Mouse (Mus musculus): ENCODE measurements around the gene Rhov. TPM values are rescaled to one million over a fixed set of nuclear protein-coding genes. Genes with fewer than 3 reads are reported as not detected.
A peak's percentile ranks its signal among the peaks of the same experiment; 100 is the strongest.

Gene Rhov
- polyA plus RNA-seq, 1 experiment from 2014 or later, result not detected

DNA sequence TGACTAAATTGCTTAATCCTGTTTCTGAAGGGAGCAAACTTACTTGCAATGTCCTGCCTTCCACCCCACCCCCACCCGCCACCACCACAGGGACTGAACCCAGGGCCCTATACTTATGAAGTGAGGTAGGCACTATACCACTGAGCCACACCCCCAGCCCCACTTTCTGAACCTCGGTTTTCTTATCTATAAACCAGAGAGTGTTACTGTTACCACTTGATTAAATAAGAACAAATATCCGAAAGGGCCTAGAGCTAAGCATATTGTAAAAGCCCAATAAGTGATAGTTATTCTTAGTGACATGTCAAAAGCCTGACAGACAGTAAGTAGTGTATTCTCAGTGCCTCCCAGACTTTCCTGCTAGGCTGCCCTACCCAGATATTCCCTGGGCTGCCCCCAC, 33.3 kb upstream of the Rhov start:
- WGBS, result 27% methylated on average over 3 of the region's 3 CpGs
- peak; percentile 68 for ATAC-seq (replicated peaks; ENCODE audit: low FRiP score)
- Histone ChIP-seq H3K27me3 (replicated peaks; ENCODE audit: control insufficient read depth, insufficient read depth, low read length) (no peaks in the 10 kb centered on the region), H3K9ac (ENCODE audit: low read depth, low read length) (no peak overlapping the region), H3K36me3 (ENCODE audit: control insufficient read depth, insufficient read depth, low read length) (0 out of 2 replicates have a peak, but pooled peaks cover 2% of the 10 kb centered on the region), H3K4me3 (ENCODE audit: low read depth, low read length) (no peak overlapping the region), H3K27ac (ENCODE audit: low read depth, low read length) (peak overlapping the region; percentile 90), H3K4me1 (replicated peaks; ENCODE audit: control insufficient read depth, insufficient read depth, low read length) (peaks cover 50% of the 10 kb centered on the region), H3K9me3 (ENCODE audit: control insufficient read depth, low read length) (no peaks in the 10 kb centered on the region), H3K4me2 (peak overlapping the region; percentile 38)
- no peak for DNase-seq (ENCODE audit: low spot score)

- Histone ChIP-seq H3K9ac (ENCODE audit: low read depth, low read length) (no peak overlapping the region), H3K9me3 (ENCODE audit: control insufficient read depth, low read length) (no peaks in the 10 kb centered on the region), H3K36me3 (ENCODE audit: control insufficient read depth, insufficient read depth, low read length) (0 out of 2 replicates have a peak, but pooled peaks cover 2% of the 10 kb centered on the region), H3K4me3 (ENCODE audit: low read depth, low read length) (no peak overlapping the region), H3K4me2 (no peak overlapping the region), H3K27me3 (replicated peaks; ENCODE audit: control insufficient read depth, insufficient read depth, low read length) (no peaks in the 10 kb centered on the region), H3K27ac (ENCODE audit: low read depth, low read length) (no peak overlapping the region), H3K4me1 (replicated peaks; ENCODE audit: control insufficient read depth, insufficient read depth, low read length) (peaks cover 55% of the 10 kb centered on the region)
- ATAC-seq (replicated peaks; ENCODE audit: low FRiP score) (no peak), DNase-seq (ENCODE audit: low spot score) (no peak)
- WGBS, result 63% methylated on average over 6 of the region's 6 CpGs
Observed at GRCm38 (mm10) chr2:119302876-119303275, 31.8 kb upstream of the Rhov start.

GRCm38 (mm10) chr2:119300819-119301493, 29.9 kb upstream of the Rhov start:
- no peaks in the 10 kb centered on the region for H3K27me3 ChIP-seq (replicated peaks; ENCODE audit: control insufficient read depth, insufficient read depth, low read length)
- H3K4me1 ChIP-seq (replicated peaks; ENCODE audit: control insufficient read depth, insufficient read depth, low read length), result peaks cover 55% of the 10 kb centered on the region
- no peak for DNase-seq (ENCODE audit: low spot score)
- 0 out of 2 replicates have a peak, but pooled peaks have one; percentile 8 for ATAC-seq (replicated peaks; ENCODE audit: low FRiP score)
- H3K36me3 ChIP-seq (ENCODE audit: control insufficient read depth, insufficient read depth, low read length), result peaks cover 11% of the 10 kb centered on the region
- H3K4me2 ChIP-seq, result peak overlapping the region; percentile 82
- peak overlapping the region; percentile 55; the same call in 1 of the 2 replicates for H3K27ac ChIP-seq (ENCODE audit: low read depth, low read length)
- peak overlapping the region; percentile 64 for H3K9ac ChIP-seq (ENCODE audit: low read depth, low read length)
- 35% methylated on average over 7 of the region's 7 CpGs for WGBS
- H3K9me3 ChIP-seq (ENCODE audit: control insufficient read depth, low read length), result no peaks in the 10 kb centered on the region
- peak overlapping the region; percentile 33 for H3K4me3 ChIP-seq (ENCODE audit: low read depth, low read length)

DNA sequence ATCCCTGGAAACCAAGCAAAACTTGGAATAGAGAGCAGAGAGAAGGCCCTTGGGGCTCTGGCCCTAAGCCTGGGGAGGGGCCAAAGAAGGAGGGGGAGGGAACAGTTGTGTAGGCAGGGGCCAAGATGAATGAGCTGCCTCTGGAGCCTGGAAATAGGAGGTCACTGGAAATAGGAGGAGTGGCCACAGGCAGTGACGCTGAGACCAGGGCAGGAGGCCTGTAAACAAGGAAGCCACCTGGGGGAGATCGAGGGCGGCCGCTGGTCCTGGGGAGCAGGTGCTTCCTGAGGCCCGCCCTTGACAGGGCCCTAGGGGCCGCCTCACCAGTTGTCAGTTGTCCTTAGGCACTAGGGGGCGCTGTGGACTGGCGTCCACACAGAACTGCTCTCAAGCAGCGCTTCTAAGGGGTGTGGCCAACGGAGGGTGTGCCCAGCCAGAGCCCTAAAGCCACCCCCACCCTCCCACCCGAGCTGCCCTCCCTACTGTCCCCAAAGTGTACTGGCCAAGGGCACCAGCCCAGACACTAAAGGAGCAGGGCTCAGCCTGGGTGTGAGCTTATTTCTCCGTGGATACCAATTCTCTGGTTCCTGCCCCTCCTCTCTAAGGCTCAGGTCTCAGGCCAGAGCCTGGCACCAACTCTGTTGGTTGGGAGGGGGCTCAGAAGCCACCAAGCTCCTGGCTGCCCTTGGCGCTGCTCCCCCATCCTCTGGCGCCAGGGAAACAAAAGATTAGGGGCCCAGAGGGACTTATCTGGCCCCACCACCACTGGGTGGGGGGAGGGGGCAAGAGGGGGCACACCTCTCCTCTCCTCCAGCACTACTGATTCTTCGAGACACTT, 29.1 kb upstream of the Rhov start:
- Histone ChIP-seq H3K4me3 (ENCODE audit: low read depth, low read length) (peak overlapping the region; percentile 33), H3K4me2 (peak overlapping the region; percentile 82), H3K9me3 (ENCODE audit: control insufficient read depth, low read length) (no peaks in the 10 kb centered on the region), H3K9ac (ENCODE audit: low read depth, low read length) (peak overlapping the region; percentile 64), H3K36me3 (ENCODE audit: control insufficient read depth, insufficient read depth, low read length) (peaks cover 11% of the 10 kb centered on the region), H3K4me1 (replicated peaks; ENCODE audit: control insufficient read depth, insufficient read depth, low read length) (peaks cover 50% of the 10 kb centered on the region), H3K27me3 (replicated peaks; ENCODE audit: control insufficient read depth, insufficient read depth, low read length) (no peaks in the 10 kb centered on the region), H3K27ac (ENCODE audit: low read depth, low read length) (peak overlapping the region; percentile 55; the same call in 1 of the 2 replicates)
- DNase-seq (ENCODE audit: low spot score), result peak; percentile 87
- WGBS, result 2% methylated on average over 15 of the region's 15 CpGs
- ATAC-seq (replicated peaks; ENCODE audit: low FRiP score), result peak; percentile 89

DNA sequence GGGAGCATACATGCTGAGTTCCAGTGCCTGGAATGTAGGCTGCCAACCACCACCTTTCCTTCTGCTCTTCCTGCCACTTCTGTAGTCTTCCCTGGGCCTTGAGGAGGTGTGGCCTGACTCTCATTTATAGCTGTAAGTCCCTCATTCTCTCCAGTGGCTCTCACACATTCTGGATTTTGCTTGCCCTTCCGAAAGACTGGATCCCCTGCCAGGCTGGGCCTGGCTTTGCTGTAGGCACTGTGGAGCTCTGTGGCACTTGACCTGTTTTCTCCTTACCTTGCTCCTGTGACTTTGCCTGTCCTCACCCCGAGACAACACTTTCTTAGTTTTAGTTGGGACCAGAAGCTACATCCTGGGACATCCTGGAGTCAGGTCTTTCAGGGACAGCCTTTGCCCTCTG, 27.8 kb upstream of the Rhov start:
- Histone ChIP-seq H3K36me3 (ENCODE audit: control insufficient read depth, insufficient read depth, low read length) (peaks cover 21% of the 10 kb centered on the region), H3K9ac (ENCODE audit: low read depth, low read length) (no peak overlapping the region), H3K4me1 (replicated peaks; ENCODE audit: control insufficient read depth, insufficient read depth, low read length) (peaks cover 37% of the 10 kb centered on the region), H3K27me3 (replicated peaks; ENCODE audit: control insufficient read depth, insufficient read depth, low read length) (no peaks in the 10 kb centered on the region), H3K9me3 (ENCODE audit: control insufficient read depth, low read length) (no peaks in the 10 kb centered on the region), H3K27ac (ENCODE audit: low read depth, low read length) (no peak overlapping the region), H3K4me3 (ENCODE audit: low read depth, low read length) (no peak overlapping the region), H3K4me2 (no peak overlapping the region)
- 80% methylated on average over 2 of the region's 2 CpGs for whole genome bisulfite sequencing
- DNase-seq (ENCODE audit: low spot score) (no peak), ATAC-seq (replicated peaks; ENCODE audit: low FRiP score) (no peak)

DNA sequence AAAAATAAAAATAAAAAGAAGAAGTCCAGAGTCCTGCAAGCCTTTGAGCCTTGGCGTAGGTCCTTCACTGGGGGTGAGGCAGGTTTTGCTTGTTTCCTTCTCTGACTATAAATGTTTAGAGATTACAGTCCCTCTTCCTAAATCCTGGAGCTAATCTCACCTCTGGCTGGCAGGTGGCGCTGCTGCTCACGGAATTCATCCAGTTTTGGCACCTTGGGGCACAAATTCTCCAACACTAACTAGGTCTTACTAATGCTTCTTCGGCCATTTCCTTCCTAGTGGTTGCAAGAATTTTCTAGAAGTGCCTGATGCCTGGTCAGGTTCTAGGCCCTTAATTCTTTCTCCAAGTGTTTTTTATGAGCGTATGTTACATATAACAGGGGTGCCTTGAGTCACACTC, 27.3 kb upstream of the Rhov start:
- Histone ChIP-seq H3K4me3 (ENCODE audit: low read depth, low read length) (no peak overlapping the region), H3K4me2 (no peak overlapping the region), H3K27me3 (replicated peaks; ENCODE audit: control insufficient read depth, insufficient read depth, low read length) (no peaks in the 10 kb centered on the region), H3K9ac (ENCODE audit: low read depth, low read length) (no peak overlapping the region), H3K36me3 (ENCODE audit: control insufficient read depth, insufficient read depth, low read length) (peaks cover 26% of the 10 kb centered on the region), H3K27ac (ENCODE audit: low read depth, low read length) (no peak overlapping the region), H3K4me1 (replicated peaks; ENCODE audit: control insufficient read depth, insufficient read depth, low read length) (peaks cover 34% of the 10 kb centered on the region), H3K9me3 (ENCODE audit: control insufficient read depth, low read length) (no peaks in the 10 kb centered on the region)
- DNase-seq (ENCODE audit: low spot score) (peak; percentile 66), ATAC-seq (replicated peaks; ENCODE audit: low FRiP score) (no peak)
- WGBS, result 39% methylated on average over 5 of the region's 5 CpGs

DNA sequence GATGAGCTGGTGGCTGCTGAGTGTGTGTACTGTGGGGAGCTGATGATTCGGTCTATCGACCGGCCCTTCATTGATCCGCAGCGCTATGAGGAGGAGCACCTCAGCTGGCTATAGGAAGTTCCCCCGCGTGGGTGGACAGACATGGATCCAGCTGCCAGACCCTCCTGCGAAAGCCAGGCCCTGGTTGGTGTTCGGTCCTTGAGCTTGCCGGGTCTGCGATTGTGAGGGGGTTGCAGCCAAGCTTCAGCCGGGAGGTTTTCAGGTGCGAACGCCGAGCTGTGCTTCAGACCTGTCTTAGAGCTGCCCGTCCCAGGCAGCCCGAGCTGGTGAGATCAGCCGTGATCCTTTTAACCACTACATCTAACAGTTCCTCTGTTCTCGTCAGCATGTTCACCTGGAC, 26.4 kb upstream of the Rhov start:
- Histone ChIP-seq H3K4me2 (no peak overlapping the region), H3K9me3 (ENCODE audit: control insufficient read depth, low read length) (no peaks in the 10 kb centered on the region), H3K27me3 (replicated peaks; ENCODE audit: control insufficient read depth, insufficient read depth, low read length) (no peaks in the 10 kb centered on the region), H3K9ac (ENCODE audit: low read depth, low read length) (no peak overlapping the region), H3K36me3 (ENCODE audit: control insufficient read depth, insufficient read depth, low read length) (peaks cover 30% of the 10 kb centered on the region), H3K4me1 (replicated peaks; ENCODE audit: control insufficient read depth, insufficient read depth, low read length) (peaks cover 30% of the 10 kb centered on the region), H3K4me3 (ENCODE audit: low read depth, low read length) (no peak overlapping the region), H3K27ac (ENCODE audit: low read depth, low read length) (no peak overlapping the region)
- ATAC-seq (replicated peaks; ENCODE audit: low FRiP score) (no peak), DNase-seq (ENCODE audit: low spot score) (no peak)
- WGBS, result 91% methylated on average over 19 of the region's 19 CpGs

DNA sequence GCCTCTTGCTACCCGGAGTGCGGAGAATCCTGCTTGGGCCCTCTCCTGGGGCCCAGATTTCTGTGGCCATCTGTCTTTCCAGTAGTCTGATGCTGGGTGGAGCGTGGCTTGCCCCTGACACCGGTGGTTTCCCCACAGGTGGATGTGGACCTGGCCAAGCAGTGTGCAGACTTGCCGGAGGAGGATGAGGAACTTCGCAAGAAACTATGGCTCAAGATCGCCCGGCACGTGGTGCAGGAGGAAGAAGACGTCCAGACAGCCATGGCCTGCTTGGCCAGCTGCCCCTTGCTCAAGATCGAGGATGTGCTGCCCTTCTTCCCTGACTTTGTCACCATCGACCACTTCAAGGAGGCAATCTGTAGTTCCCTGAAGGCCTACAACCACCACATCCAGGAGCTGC, 25.7 kb upstream of the Rhov start:
- no peak overlapping the region for H3K9ac ChIP-seq (ENCODE audit: low read depth, low read length)
- H3K9me3 ChIP-seq (ENCODE audit: control insufficient read depth, low read length), result no peaks in the 10 kb centered on the region
- ATAC-seq (replicated peaks; ENCODE audit: low FRiP score), result no peak
- WGBS, result 87% methylated on average over 12 of the region's 12 CpGs
- H3K4me3 ChIP-seq (ENCODE audit: low read depth, low read length), result no peak overlapping the region
- peaks cover 25% of the 10 kb centered on the region for H3K4me1 ChIP-seq (replicated peaks; ENCODE audit: control insufficient read depth, insufficient read depth, low read length)
- H3K4me2 ChIP-seq, result no peak overlapping the region
- peak; percentile 25 for DNase-seq (ENCODE audit: low spot score)
- H3K36me3 ChIP-seq (ENCODE audit: control insufficient read depth, insufficient read depth, low read length), result peaks cover 30% of the 10 kb centered on the region
- no peaks in the 10 kb centered on the region for H3K27me3 ChIP-seq (replicated peaks; ENCODE audit: control insufficient read depth, insufficient read depth, low read length)
- no peak overlapping the region for H3K27ac ChIP-seq (ENCODE audit: low read depth, low read length)

Measured in liver, embryonic 11.5 days (tissue).